Mouse (Mus musculus) forebrain, postnatal 0 days (tissue): ENCODE measurements at regions not wholly inside any gene's neighbourhood (a gene's known extent, or its start where the extent isn't known, plus 50 kb on each side); places are given as distances from the start of the nearest gene placed in this dataset.

Experiments used
- ATAC-seq: fragments of 200-750 bp; cut with Nextera tagmentation; 2 replicates; pipeline ENCODE4 v1.8.0; 2017; ENCODE audit warnings: mild to moderate bottlenecking, moderate library complexity
- DNase-seq: peaks from one replicate; pipeline ENCODE4 v3.0.0-alpha.2; 2015
- H3K27ac ChIP-seq: fragments of 300-500 bp; sonication (generic); 2 replicates; pipeline ENCODE4 v1.5.1; 2014; ENCODE audit warnings: low read depth, mild to moderate bottlenecking, antibody characterized with exemption, low read length, moderate library complexity, mixed read lengths
- H3K27me3 ChIP-seq: fragments of 300-500 bp; sonication (generic); 2 replicates; pipeline ENCODE4 v1.6.1; 2014; ENCODE audit warnings: mild to moderate bottlenecking, low read length, mixed read lengths; ENCODE audit not compliant: insufficient read depth
- H3K36me3 ChIP-seq: fragments of 300-500 bp; sonication (generic); 2 replicates; pipeline ENCODE4 v1.6.1; 2014; ENCODE audit warnings: mild to moderate bottlenecking, moderate library complexity; ENCODE audit not compliant: insufficient read depth
- H3K4me1 ChIP-seq: fragments of 300-500 bp; sonication (generic); 2 replicates; pipeline ENCODE4 v1.6.1; 2014; ENCODE audit warnings: antibody characterized with exemption; ENCODE audit not compliant: insufficient read depth
- H3K4me2 ChIP-seq: fragments of 300-500 bp; sonication (generic); 2 replicates; pipeline ENCODE4 v1.6.1; 2014; ENCODE audit warnings: low read depth, mild to moderate bottlenecking, moderate library complexity
- H3K4me3 ChIP-seq: fragments of 300-500 bp; sonication (generic); 2 replicates; pipeline ENCODE4 v1.5.1; 2014; ENCODE audit warnings: low read depth, low read length, mixed read lengths
- H3K9ac ChIP-seq: fragments of 300-500 bp; sonication (generic); 2 replicates; pipeline ENCODE4 v1.6.1; 2014; ENCODE audit warnings: mild to moderate bottlenecking
- H3K9me3 ChIP-seq: fragments of 300-500 bp; sonication (generic); 2 replicates; pipeline ENCODE4 v1.6.1; 2016; ENCODE audit warnings: low read length
- CTCF ChIP-seq: sonication (generic); IDR thresholded peaks from 2 replicates; pipeline ENCODE4 v1.5.1; 2016; ENCODE audit warnings: antibody characterized with exemption, control low read depth, low read depth
- WGBS: fragments of 180-500 bp; shearing (Covaris S2); extraction: QIAGEN DNeasy Blood & Tissue Kit; methylation state at CpG from one replicate; pipeline ENCODE4 v1.1.7; 2014; 5-methylcytosine and 5-hydroxymethylcytosine counted together

DNA sequence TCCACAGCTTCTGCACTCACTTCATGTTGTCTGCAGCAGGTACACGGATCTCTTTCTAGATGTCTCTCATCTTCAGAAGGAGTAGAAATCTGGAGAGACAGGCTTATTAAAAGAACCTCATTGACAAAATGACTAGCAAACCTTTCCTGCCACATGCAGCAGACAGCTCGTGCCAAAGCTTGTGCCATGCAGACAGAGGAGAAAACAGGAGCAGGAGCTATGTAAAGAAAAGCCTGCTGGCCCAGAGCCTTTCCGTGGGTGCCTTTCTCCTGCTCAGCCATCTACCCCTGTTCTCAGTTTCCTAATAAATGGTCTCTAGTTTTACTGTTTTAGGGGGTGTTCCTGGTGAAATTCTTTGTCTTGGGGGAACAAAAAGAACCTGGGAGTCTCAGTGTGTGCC, 254.9 kb upstream of the Sox11 start:
- ATAC-seq (no peak), DNase-seq (peak; percentile 24)
- no peak overlapping the region for H3K4me3 ChIP-seq
- WGBS: 18% methylated on average over 3 of the region's 3 CpGs
- H3K4me2 ChIP-seq: no peak overlapping the region
- peaks cover 6% of the 10 kb centered on the region; the same call in 1 of the 2 replicates for H3K4me1 ChIP-seq
- H3K9ac ChIP-seq: no peak overlapping the region
- no peaks in the 10 kb centered on the region for H3K27me3 ChIP-seq
- TF ChIP-seq CTCF: no peak
- peak overlapping the region; percentile 51 for H3K27ac ChIP-seq
- H3K36me3 ChIP-seq: no peaks in the 10 kb centered on the region
- 0 out of 2 replicates have a peak, but pooled peaks cover 3% of the 10 kb centered on the region for H3K9me3 ChIP-seq

DNA sequence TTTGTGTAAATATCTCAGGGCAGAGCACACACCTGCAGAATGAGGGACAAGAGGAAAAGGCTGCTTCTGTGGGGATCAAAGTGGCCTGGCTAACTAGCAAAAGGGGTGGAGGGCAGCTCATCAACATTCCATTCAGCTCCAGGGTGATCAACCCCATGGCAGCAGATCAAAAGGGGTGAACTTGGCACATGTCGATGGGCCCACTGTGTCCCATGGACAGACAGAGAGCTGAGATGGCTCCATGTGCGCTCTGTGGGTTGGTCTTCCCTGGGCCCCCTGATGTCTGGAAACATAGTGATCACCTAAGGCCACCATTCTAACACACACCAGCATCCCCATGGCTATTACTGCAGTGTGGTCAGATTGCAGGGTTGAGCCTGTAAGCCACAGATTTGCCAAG, 253.2 kb upstream of the Sox11 start:
- H3K9me3 ChIP-seq: 0 out of 2 replicates have a peak, but pooled peaks cover 3% of the 10 kb centered on the region
- DNase-seq (no peak), ATAC-seq (no peak)
- 39% methylated on average over 2 of the region's 2 CpGs for WGBS
- no peak overlapping the region for H3K4me2 ChIP-seq
- no peaks in the 10 kb centered on the region for H3K36me3 ChIP-seq
- no peaks in the 10 kb centered on the region for H3K27me3 ChIP-seq
- peaks cover 6% of the 10 kb centered on the region; the same call in 1 of the 2 replicates for H3K4me1 ChIP-seq
- H3K9ac ChIP-seq: no peak overlapping the region
- H3K27ac ChIP-seq: no peak overlapping the region
- TF ChIP-seq CTCF: no peak
- no peak overlapping the region for H3K4me3 ChIP-seq

- ATAC-seq (no peak), DNase-seq (no peak)
- no peaks in the 10 kb centered on the region for H3K36me3 ChIP-seq
- H3K4me3 ChIP-seq: no peak overlapping the region
- TF ChIP-seq CTCF: no peak
- 0 out of 2 replicates have a peak, but pooled peaks cover 3% of the 10 kb centered on the region for H3K9me3 ChIP-seq
- no peaks in the 10 kb centered on the region for H3K27me3 ChIP-seq
- no peak overlapping the region for H3K27ac ChIP-seq
- peaks cover 6% of the 10 kb centered on the region; the same call in 1 of the 2 replicates for H3K4me1 ChIP-seq
- H3K4me2 ChIP-seq: no peak overlapping the region
- no peak overlapping the region for H3K9ac ChIP-seq
- 60% methylated on average over 1 of the region's 1 CpGs for WGBS
Measured at GRCm38 (mm10) chr12:27593436-27593835, 251.1 kb upstream of the Sox11 start.

GRCm38 (mm10) chr12:27576109-27576700, 233.8 kb upstream of the Sox11 start:
- H3K9me3 ChIP-seq: no peaks in the 10 kb centered on the region
- H3K9ac ChIP-seq: no peak overlapping the region
- 57% methylated on average over 3 of the region's 3 CpGs for WGBS
- no peak overlapping the region for H3K27ac ChIP-seq
- H3K36me3 ChIP-seq: no peaks in the 10 kb centered on the region
- no peaks in the 10 kb centered on the region for H3K27me3 ChIP-seq
- no peak overlapping the region for H3K4me3 ChIP-seq
- DNase-seq (no peak), ATAC-seq (no peak)
- H3K4me2 ChIP-seq: no peak overlapping the region
- TF ChIP-seq CTCF: no peak
- H3K4me1 ChIP-seq: no peaks in the 10 kb centered on the region

- H3K36me3 ChIP-seq: no peaks in the 10 kb centered on the region
- no peak overlapping the region for H3K9ac ChIP-seq
- peak; percentile 53; the same call in 1 of the 2 replicates for ATAC-seq
- WGBS: 14% methylated on average over 7 of the region's 7 CpGs
- no peaks in the 10 kb centered on the region for H3K9me3 ChIP-seq
- no peak overlapping the region for H3K27ac ChIP-seq
- no peak overlapping the region for H3K4me3 ChIP-seq
- no peaks in the 10 kb centered on the region for H3K4me1 ChIP-seq
- no peak overlapping the region for H3K4me2 ChIP-seq
- peak; percentile 34 for DNase-seq
- no peak for TF ChIP-seq CTCF
- H3K27me3 ChIP-seq: no peaks in the 10 kb centered on the region
Measured at GRCm38 (mm10) chr12:27575629-27576028, 233.3 kb upstream of the Sox11 start.

DNA sequence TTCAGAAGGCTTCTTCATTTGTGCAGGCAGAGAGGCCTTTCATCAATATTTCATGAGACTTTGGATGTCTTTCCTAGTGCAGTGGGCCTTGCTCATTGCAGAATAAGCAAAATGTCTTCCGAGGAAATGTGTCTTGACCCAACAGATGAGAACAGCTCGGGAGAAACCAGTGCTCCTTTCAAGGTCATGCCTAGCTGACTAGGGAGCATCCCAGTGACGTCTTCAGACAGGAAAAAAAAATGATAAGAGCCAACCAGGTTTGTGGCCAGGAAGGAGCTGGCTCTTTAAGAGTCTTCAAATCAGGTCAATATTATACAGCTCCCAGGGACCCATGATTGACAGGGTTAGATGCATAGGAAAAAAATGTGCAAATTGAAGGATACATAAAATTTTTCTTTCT, 224.9 kb upstream of the Sox11 start:
- no peak for TF ChIP-seq CTCF
- no peaks in the 10 kb centered on the region for H3K9me3 ChIP-seq
- H3K27me3 ChIP-seq: no peaks in the 10 kb centered on the region
- no peaks in the 10 kb centered on the region for H3K36me3 ChIP-seq
- 53% methylated on average over 3 of the region's 3 CpGs for WGBS
- H3K4me1 ChIP-seq: peaks cover 14% of the 10 kb centered on the region
- no peak overlapping the region for H3K9ac ChIP-seq
- H3K27ac ChIP-seq: no peak overlapping the region
- ATAC-seq (no peak), DNase-seq (peak; percentile 4)
- H3K4me3 ChIP-seq: no peak overlapping the region
- no peak overlapping the region for H3K4me2 ChIP-seq

DNA sequence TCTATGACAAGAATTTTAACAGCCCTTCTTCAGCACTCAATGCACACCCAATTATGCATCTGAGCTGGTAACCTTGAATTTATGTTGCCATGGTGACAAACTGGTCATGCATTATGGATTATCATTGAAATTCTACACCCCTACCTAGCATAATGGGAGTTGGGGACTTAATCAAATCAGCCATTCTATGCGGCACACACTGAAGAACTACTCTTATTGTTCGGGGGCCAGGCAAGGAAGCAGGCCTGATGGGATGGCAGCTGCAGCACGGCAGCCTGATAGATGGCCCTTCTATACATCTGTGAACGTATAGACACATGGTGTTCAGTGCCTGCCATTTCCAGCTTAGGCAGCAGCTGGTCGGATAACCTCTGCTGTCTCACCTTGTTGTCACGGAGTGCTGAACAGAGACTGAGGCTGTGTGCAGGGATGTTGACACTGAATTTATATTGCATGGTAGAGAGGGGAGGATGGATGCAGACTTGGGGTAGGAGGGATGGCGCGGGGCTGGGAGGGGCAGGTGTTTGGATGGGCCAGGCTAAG, 223.7 kb upstream of the Sox11 start:
- peak; percentile 75 for ATAC-seq
- H3K27ac ChIP-seq: peak overlapping the region; percentile 82
- DNase-seq: peak; percentile 68
- no peaks in the 10 kb centered on the region for H3K27me3 ChIP-seq
- H3K4me1 ChIP-seq: peaks cover 14% of the 10 kb centered on the region
- peak overlapping the region; percentile 31 for H3K4me2 ChIP-seq
- peak overlapping the region; percentile 18; the same call in 1 of the 2 replicates for H3K9ac ChIP-seq
- 6% methylated on average over 8 of the region's 8 CpGs for WGBS
- TF ChIP-seq CTCF: no peak
- H3K4me3 ChIP-seq: no peak overlapping the region
- no peaks in the 10 kb centered on the region for H3K36me3 ChIP-seq
- H3K9me3 ChIP-seq: no peaks in the 10 kb centered on the region
